Mouse (Mus musculus): ENCODE measurements at regions not wholly inside any gene's neighbourhood (a gene's known extent, or its start where the extent isn't known, plus 50 kb on each side); places are given as distances from the start of the nearest gene placed in this dataset.

DNA sequence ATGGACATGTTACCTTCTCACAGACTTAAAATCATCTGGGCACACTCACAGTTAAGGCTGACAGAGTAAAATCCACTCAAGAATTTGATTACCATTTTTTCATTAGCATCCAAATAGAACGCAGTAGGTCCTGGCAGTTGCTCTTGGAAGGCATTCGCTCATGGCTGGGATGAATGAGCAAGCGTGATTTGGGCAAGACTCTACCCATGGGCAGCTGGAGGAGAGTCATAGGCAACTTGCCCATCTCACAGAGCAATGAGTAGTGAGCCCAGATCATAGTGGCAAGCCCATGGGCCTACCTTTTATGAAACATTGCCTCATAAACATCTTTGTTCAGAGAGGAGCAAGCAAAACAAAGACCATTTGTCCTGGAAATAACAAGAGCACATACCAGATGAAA is 345.9 kb upstream of the Sash1 start:
- no peak for ATAC-seq (replicated peaks; ENCODE audit: insufficient number of reproducible peaks, low FRiP score, low TSS enrichment, poor library complexity, severe bottlenecking)

DNA sequence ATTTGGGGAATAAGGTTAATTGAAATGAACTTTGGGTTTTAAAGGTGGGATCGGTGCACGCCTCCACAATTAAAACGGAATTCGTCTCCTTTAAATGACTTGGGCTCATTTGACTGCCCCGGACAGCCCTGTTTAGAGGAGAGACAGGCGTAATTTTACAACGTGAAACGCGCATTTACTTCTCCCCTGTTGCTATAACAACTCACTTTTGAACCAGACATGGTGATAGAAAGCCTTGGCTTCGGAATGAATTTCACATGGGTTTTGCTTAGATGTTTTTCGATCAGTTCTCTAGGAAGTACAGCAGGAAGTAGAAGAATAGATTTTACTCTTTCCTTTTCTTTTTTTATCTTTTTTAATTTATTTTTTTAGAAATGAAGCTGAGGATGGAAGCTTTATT is 343.2 kb upstream of the Sash1 start:
- ATAC-seq (replicated peaks; ENCODE audit: insufficient number of reproducible peaks, low FRiP score, low TSS enrichment, poor library complexity, severe bottlenecking) = no peak

DNA sequence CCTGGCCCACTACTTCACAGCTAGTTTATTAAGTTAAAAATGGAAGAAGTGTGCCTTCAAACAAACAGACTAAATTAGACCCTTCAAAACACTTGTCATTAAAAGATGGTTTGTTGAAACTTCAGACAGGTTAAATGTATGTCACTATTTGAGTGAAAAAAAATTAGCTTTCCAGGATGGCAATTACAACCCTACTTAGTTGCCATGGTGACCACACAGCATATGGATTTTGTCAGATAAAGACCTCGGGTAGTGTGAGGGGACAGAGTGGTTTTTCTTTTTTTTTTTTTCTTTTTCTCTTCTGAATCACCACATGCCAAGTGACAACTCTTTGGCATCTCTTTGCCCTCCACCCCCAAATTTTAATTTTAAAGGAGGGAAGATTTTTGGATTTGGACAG is 341.5 kb upstream of the Sash1 start:
- ATAC-seq (replicated peaks; ENCODE audit: insufficient number of reproducible peaks, low FRiP score, low TSS enrichment, poor library complexity, severe bottlenecking) = no peak

DNA sequence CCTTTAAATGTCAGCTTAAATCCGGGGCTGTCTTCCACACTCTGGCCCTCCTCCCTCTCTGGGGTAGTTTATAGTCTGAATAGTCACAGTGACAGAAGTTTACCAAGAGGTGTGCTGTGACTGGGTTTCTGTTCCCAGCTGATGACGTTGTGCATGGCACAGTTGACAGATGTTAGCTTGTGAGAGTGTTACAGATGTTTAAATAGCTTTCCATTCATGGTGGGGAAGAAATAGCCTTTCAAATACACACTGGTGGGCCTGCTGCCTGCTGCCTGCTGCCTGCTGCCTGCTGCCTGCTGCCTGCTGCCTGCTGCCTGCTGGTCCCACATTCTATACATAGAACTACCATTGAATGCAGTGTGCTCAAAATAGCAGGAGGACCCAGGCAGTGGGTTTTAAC is 324.8 kb upstream of the Sash1 start:
- no peak for ATAC-seq (replicated peaks; ENCODE audit: insufficient number of reproducible peaks, low FRiP score, low TSS enrichment, poor library complexity, severe bottlenecking)

DNA sequence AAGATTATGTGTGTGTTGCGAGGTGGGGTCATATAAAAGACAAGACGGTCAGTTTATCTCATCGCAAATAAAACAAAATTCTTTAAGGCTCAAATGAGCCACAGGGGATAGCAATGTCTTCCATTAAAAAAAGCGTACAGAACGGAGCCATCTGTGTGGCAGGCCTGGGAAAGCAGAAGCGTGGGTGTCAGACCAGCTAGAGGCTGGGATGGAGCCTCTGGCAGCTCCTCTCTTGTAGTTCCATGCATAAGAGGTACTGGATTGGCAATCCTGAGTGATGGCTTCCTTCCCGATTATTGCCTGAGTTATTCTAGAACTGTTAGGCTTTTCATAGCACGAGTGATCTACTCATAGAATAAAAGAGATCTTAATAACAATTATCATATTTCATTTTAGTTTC is 318.2 kb upstream of the Sash1 start:
- no peak for ATAC-seq (replicated peaks; ENCODE audit: insufficient number of reproducible peaks, low FRiP score, low TSS enrichment, poor library complexity, severe bottlenecking)

DNA sequence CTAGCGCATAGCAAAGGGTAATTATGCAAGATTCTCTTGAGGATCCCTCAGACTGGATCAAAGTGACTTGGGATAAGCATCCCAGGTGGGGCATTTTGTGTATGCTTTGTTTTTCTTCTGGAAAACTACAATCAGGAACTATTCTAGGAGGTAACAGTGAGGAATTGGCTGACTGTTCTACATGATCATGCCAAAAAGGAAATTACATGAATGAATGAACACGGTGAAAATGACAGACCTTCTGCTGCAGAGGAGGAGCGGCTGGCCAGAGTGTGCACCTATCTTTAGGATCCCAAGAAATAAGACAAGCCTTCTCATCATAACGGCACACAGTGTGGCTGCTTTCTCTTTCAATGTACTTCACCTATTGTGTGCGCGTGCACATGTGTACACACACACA is 317.5 kb upstream of the Sash1 start:
- ATAC-seq (replicated peaks; ENCODE audit: insufficient number of reproducible peaks, low FRiP score, low TSS enrichment, poor library complexity, severe bottlenecking) = no peak

DNA sequence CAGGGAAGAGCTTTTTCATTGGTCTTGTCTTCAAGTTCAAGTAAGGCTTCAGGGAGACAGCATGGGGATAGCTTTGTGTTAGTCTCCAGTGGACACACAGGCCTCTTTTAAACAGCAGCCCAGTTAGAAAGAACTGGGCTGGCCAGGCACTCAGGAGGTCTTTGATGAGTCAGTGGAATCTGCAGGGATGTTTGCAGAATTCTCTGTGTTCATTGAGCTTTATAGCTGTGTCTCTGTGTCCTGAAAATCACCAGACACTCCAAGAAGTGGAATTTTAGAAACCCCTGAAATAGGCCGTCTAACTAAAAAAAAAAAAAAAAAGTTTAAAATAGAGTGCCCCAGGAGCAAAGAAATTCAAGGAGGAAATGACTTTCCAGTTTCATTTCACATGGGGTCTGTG is 317.1 kb upstream of the Sash1 start:
- no peak for ATAC-seq (replicated peaks; ENCODE audit: insufficient number of reproducible peaks, low FRiP score, low TSS enrichment, poor library complexity, severe bottlenecking)

DNA sequence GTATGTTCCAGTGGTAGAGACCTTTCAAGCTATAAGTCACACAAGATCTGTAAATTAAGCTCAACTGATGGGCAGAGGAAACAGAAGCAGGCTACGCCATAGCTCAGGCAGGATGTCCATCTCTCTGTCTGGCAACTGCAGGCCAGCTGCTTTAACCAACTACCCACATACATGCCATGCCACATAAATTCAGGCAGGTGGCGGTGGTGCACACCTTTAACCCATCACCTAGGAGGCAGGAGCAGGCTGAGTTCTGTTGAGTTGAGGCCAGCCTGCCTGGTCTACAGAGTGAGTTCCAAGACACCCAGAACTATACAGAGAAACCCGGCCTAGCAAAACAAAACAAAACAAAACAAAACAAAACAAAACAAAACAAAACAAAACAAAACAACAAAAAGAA is 289.1 kb upstream of the Sash1 start:
- ATAC-seq (replicated peaks; ENCODE audit: insufficient number of reproducible peaks, low FRiP score, low TSS enrichment, poor library complexity, severe bottlenecking) = no peak

DNA sequence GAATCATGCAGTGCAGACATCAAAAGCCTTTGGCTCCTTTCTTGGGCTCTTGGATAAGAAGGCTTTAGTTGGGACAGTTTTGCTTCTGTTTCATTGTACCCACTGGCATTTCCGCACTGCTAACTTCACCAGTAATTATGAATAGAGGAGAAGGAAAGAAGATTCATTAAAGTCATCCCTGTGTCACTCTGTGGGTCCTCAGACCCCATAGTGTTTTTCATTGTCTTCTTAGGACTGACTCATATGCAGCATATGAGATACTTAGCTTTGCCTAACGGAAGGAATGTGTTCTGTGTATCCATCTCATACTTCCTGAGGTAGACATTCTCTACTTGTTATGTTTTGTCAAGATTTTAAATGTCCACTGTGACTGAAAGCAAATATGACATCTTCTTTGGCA is 287.6 kb upstream of the Sash1 start:
- no peak for ATAC-seq (replicated peaks; ENCODE audit: insufficient number of reproducible peaks, low FRiP score, low TSS enrichment, poor library complexity, severe bottlenecking)

DNA sequence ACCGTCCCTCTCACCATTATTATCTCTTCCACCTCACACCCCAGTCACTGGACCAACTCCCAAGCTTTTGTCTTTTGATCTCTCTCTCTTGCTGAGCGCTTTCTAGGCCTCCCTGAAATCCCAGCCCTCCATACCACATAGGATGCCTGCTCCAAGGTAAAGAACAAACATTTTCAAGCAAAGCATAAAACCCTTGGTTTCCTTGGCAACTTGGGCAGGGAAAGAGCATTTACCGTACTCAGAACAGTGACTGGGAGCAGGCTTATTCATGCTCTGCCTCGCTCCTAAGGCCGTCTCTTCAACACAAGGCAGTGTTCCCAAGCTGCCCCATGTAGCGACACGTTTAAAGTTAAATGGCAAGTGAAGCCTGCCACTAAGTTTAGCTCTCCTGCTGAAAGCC is 282.9 kb upstream of the Sash1 start:
- no peak for ATAC-seq (replicated peaks; ENCODE audit: insufficient number of reproducible peaks, low FRiP score, low TSS enrichment, poor library complexity, severe bottlenecking)

DNA sequence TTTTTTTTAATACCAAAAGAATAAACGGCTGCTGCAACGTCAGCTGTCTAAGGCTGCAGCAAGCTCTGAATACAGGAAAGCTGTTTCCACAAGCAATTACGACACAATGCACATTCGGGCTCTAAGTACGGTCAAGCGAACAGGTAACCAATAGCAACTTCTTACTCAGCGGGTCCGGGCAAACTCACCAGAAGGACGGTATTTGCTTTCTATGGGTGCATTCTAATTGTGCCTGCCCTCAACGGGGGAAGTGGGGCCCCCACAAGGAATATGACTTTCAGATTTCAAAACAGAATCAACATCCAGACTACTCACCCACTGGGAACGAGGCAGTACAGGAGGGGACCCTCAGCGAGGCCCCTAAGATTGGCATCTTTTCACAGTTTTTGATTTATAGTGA is 280.1 kb upstream of the Sash1 start:
- no peak for ATAC-seq (replicated peaks; ENCODE audit: insufficient number of reproducible peaks, low FRiP score, low TSS enrichment, poor library complexity, severe bottlenecking)

DNA sequence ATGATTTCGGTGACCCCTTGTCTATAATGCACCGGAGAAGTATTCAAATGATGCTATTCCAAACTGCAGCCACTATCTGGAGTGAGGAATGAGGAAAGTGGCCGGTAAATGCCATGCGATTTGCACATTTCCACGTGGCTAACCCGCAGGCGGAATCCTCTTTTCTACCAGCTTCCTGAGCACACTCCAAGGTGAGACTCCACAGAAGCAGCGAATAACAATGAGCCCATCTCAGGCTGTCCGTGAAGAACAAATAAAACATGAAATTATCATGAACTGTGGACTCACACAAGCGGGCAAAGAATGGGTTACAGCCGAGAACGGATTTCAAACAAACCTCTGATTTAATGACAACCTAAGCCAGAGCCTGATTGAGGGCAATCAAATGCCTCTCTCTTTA is 279.7 kb upstream of the Sash1 start:
- ATAC-seq (replicated peaks; ENCODE audit: insufficient number of reproducible peaks, low FRiP score, low TSS enrichment, poor library complexity, severe bottlenecking) = no peak

DNA sequence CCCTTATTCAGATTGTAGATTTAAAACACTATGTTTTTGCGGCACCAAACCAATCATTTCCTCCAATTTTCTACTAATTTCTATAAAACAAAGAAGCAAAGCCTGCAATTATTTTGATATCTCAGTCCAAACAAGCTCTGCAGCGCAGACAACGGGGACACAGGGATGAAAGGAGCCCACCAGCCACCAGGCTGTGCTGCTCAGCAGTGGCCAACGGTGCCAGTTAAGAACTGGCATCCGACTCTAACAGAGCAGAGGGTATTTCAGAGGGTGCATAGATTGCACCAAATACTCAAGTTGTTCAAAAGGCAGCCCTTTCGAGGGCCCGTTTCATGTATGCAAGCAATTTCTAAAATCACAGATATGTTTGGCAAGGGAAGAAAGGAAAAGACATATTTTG is 278.5 kb upstream of the Sash1 start:
- ATAC-seq (replicated peaks; ENCODE audit: insufficient number of reproducible peaks, low FRiP score, low TSS enrichment, poor library complexity, severe bottlenecking) = no peak

DNA sequence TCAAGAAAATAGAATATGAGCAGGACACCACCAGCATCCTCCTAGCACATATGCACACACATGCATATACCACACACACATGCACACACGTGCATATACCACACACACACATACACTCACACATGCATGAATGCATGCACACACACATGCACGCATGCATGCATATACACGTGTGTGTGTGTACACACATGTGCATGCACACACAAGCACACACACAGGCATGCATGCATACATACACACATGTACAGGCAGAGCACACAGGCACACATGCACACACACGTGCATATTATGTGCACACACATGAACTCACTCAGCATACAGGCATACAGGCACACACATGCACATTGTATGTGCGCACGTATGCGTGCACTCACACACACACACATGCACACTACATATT is 275.7 kb upstream of the Sash1 start:
- no peak for ATAC-seq (replicated peaks; ENCODE audit: insufficient number of reproducible peaks, low FRiP score, low TSS enrichment, poor library complexity, severe bottlenecking)

DNA sequence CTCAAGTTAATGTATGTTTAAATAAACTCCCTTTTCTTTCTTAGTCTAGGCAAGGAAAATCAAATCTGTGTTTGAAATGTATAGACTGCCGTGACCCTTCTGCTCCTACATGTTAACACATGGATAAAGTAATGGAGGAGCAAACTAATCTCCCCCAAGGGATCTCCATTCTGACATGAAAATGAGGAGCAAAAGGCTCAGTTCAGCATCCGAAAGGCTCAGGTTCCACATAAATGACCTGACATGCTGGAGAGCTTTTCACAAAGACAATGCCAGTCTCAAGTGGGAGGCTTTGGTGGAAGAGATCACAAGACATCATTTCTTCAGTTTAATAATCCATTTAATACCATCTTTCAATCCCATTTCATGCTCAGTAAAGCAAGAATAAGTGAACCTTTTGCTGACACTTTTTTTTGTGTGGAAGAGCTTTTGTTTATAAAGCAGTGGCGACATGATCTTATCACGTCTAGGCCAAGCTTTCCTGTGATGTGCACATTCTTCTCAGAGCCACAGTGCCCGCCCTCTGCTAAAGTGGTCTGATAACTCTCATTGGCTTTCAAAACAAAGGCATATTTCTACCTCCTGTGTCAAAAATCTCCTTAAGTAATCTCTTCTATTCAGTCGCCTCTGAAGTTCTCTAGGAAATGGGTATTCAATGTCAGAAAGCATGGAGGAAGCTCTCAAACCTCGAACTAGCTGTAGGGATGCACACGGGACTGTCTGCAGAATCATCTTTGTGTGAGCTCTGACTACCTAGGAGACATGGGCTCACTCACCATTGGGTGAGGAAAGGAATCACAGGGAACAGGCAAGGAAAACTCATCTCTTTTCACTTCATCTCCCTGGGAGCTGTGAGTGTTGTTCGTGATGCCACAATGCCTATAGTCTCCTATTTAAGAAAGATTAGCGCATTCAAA is 271.7 kb upstream of the Sash1 start:
- no peak for ATAC-seq (replicated peaks; ENCODE audit: insufficient number of reproducible peaks, low FRiP score, low TSS enrichment, poor library complexity, severe bottlenecking)

DNA sequence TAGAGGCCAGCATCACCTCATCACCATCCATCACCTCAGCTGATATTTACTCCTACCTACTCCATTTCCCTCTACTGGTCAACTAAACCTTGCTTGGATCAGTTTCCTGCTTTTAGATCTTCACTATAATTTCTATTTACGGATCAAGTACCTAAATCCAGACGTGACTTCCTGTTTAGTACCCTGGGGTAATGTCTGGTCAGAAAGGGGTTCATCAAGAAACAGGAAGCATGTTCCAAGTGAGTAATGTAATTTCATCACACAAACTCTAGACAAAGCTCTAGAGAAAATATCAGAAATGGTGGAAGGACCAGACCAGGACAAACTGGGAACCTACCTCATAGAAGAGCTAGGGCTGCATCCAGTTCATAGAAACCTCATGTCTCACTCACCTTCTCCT is 250.2 kb upstream of the Sash1 start:
- no peak for ATAC-seq (replicated peaks; ENCODE audit: insufficient number of reproducible peaks, low FRiP score, low TSS enrichment, poor library complexity, severe bottlenecking)

DNA sequence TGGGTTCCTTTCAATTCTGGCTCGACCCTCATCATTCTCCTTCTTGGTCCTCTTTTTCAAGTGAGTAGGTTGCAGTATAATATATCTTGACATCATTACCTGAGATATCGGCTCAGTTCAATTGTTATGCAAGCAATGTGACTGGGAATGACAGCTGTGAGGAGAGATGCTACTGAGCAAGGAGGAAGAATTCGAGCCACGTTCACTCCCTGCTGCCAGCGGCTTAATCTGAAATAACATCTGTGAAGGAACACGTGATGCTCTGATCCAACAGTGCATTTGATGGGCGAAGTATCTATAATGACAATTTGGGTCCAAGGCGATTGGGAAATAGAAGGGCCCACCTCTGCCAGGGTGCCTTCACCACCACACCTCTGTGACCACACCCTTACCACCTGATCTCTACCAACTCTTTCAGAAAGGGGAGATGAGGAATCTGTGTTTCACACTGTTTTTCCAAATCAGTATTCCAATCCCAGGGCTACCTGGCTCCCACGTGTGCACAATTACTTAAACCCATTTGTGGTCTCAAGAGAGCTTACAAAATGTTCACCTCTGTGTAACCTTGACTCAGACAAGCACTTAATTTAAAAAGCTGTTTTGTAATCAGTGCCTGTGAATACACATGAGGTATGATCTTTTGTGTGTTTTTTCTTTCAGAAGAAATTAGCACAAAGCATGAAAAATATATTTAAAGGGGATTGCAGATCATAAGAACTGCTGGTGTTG is 248.6 kb upstream of the Sash1 start:
- ATAC-seq (replicated peaks; ENCODE audit: insufficient number of reproducible peaks, low FRiP score, low TSS enrichment, poor library complexity, severe bottlenecking) = no peak

DNA sequence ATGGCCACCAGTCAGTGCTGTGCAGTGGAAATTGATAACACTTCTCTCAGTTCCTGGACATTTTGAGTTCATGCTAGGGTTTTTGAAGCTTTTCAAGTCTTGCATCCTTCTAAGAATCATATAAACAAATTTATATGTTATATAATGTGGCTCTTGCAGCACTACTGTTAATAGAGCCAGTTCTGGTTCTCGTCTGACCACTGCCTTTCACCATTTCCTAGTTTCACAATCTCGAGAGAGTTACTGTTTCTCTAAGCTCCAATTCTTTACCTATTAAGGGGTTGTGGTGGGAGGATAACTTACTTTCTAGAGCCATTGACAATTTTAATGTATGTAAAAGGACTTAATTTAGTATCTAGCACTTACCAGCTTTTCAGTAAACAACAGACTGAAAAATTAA is 244.2 kb upstream of the Sash1 start:
- ATAC-seq (replicated peaks; ENCODE audit: insufficient number of reproducible peaks, low FRiP score, low TSS enrichment, poor library complexity, severe bottlenecking) = no peak

DNA sequence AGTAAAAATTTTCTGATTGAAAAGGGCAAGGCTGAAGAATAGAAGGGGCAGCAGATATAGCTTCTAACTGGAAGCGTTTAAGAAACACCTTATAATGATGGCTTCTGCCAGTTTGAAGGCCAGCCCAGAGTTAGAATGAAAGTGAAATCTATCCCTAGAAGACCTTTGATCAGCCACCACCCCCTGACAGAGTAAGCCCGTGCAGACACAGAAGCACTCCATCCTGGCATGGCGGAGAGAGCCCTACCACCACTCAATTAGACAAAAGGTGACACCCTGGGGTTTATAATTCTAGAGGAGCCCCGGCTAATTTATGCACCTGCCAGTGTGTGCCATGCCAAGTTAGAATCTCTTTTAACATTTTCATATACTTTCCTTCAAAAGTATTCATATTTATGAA is 233.4 kb upstream of the Sash1 start:
- ATAC-seq (replicated peaks; ENCODE audit: insufficient number of reproducible peaks, low FRiP score, low TSS enrichment, poor library complexity, severe bottlenecking) = no peak
